Mouse (Mus musculus): Measurements from ENCODE around the gene Rnf185.

Gene Rnf185

DNA sequence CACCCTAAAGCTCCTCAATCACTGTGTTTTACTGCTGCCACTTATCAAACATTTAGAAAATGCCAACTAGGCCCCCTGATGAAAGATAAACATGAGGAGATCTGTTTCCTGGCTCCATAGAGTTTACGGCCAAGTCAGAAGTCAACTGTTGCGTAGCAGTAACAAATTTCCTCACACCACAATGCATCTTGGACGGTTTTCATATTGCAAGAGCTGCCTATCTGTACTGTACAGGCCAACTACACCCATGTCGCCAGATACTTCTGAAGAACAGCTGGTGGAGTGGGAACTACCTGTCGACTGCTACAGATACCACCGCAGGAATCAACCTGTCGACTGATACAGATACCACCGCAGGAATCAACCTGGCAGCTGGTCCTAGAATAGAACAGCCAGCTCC lies 7.3 kb downstream of the Rnf185 start:
- DNase-seq (ENCODE audit: low spot score in 2 of 2): no peak

DNA sequence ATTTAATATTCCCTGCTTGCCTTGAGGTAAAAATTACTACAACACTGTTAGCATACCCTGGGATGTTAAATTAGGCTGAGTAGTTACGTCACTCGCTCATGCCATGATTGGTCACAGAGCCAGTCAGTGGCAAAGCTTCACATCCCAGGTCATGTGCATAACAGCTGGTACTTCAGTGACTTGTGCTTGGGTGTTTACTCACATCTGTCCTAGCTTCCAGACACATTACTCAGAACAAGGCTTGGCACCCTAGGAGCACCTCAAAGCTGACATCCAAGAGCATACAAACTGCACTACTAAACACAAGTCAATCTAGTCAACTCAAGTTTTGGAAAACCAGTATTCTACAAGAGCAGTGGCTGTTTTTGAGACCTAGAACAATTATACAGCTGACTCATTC lies 9.1 kb downstream of the Rnf185 start:
- no peak for DNase-seq (ENCODE audit: low spot score in 2 of 2)

DNA sequence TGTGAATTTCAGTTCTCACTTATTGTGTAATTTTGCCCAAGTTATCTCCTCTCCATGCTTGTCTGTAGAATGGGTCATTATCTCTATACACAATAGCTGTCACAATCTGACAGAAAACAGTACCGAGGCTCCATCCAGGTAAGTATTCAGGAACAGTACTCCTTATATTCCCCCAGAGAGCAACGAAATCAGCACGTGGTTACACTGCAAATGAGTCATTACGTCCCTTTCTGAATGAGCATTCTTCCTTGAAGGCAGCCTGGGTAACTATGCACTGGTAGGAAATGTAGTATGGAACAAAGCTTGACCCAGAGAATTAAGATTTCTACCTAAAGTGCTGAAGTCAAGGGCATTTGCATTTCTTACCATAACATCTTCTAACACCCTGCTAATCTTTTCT lies 9.5 kb downstream of the Rnf185 start:
- no peak for DNase-seq (ENCODE audit: low spot score in 2 of 2)

DNA sequence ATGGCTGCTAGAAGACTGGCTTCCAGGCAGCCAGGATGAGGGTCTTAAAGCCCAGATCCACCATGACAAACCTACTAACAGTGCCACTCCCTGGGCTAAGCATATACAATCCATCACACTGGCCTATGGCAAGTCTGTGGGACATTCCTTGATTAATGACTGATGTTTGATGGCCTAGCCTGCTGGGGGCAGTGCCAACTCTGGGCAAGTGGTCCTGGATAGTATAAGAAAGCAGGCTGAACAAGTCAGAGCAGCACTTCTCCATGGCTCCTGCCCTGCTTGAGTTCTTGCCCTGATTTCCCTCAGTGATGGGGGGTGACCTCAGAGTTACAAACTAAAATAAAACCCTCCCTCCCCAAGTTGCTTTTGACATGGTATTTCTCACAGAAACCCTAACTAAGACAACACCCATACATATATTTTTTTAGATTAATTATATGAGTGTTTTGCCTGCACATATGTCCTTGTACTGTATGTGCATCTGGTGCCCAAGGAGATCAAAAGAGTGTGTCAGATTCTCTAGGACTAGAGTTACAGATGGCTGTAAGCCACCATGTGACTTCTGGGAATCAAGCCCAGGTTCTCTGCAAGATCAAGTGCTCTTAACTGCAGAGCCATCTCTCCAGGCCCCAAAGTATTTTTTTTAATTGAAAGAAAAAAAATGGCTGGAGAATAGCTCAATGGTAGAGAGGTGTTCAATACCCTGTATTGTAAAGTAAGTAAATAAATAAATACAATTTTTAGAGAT lies 10.3 kb downstream of the Rnf185 start:
- DNase-seq (ENCODE audit: low spot score in 2 of 2): no peak

DNA sequence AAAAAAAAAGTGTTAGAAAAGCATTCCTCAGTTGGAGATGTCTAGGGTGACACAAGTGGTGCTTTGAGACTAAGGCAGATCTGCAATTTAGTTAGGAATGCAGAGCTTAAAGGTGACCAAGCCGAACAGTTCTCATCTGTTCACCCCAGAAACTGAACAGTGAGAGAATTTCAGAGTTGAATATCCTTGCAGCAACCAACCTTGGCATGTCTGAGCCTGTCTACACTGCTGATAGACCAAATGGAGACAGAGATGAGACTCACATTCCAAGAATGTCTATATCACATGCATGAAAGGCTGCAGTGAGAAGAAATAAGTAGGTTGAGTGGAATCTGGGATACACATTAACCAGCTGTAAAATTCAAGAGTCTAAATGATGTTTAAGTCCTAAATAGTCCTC lies 14.5 kb downstream of the Rnf185 start:
- DNase-seq (ENCODE audit: low spot score in 2 of 2): no peak

GRCm38 (mm10) chr11:3433809-3434208 lies 18.4 kb downstream of the Rnf185 start:
- DNase-seq (ENCODE audit: low spot score in 2 of 2): no peak

DNA sequence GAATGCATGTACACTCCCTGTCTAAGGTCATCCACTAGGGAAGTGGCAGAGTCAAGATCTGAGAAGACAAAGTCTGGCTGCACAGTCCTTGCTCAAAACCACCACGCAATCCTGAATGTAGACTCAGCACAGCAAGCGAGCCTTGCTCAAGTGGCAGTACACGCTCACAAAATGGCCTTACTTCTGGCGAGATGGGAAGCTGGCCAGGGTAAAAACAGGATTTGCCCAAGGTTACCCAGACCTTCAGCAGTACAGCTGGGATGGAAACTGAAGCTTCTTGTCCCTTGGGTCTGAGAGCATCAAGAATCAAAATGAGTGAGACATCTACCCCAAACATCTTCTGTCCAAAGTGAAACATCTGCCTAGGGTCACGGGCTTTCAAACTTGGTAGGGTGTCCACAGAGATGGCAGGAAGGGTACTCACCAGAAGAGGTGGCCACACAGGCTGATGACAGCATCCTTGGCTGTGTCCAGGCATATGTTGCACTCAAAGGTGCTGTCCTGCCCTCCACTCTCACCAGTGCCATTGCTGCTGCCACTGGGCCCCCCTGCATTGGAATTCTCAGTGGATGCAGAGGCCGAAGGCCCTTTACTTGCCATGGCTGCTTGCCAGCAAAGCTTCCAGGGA lies 20.1 kb downstream of the Rnf185 start:
- DNase-seq (ENCODE audit: low spot score in 2 of 2): no peak

DNA sequence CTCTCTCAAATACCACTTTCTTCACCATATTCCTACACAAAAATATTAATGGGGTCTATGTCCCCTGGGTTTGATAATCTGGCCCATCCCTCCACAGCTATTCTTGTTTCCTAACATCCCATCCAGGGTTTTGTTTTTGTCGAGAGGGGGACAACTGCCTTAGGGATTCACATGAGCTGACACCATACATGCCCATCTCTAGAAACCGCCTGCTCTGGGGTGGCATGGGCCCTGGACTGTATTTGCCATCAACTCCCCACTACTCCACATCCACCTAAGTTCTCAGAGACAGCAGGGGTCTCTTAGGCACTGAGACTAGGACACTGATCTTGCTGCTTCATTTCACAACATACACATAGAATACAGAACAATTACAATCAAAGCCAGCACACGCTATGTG lies 20.6 kb downstream of the Rnf185 start:
- no peak for DNase-seq (ENCODE audit: low spot score in 2 of 2)

GRCm38 (mm10) chr11:3428632-3429031 lies 23.5 kb downstream of the Rnf185 start:
- no peak for DNase-seq (ENCODE audit: low spot score in 2 of 2)

- DNase-seq (ENCODE audit: low spot score in 2 of 2): no peak
These were observed 24.4 kb downstream of the Rnf185 start for GRCm38 (mm10) chr11:3427697-3428230.

DNA sequence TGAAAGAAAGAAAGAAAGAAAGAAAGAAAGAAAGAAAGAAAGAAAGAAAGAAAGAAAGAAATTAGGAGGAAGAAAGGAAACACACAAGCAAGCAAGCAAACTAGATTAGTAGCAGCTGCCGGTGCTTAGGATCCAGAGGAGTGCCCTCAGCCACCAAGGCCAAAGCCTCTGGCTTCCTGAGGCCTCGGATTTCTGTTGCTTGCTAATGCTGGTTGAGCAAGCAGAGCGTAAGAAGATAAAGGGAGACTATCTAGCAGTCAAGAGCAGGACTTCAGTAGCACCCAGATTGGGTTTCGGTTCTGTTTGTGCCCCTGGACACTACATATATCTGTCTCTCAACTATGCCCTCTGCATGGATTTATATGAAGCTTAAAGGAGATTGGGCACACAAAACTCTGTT lies 29.9 kb downstream of the Rnf185 start:
- DNase-seq (ENCODE audit: low spot score in 2 of 2): no peak

DNA sequence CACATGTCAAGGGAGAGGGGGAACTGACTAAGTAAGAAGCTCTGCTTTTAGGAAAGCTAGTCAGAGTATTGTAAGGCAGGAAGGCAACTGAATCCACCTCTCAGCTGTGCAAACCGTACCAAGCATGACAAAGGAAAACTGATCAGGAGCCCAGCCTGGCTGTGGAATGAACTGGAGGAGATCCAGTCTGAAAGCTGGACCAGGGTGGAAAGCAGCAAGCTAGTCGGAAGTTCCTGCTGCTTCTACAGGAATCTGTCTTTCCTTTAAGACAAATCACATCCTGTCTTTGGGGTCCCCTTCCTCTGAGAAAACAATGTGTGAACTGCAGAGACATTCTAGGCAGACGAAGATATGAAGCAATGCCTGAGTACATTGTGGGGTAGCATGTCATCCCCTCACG lies 33.4 kb downstream of the Rnf185 start:
- no peak for DNase-seq (ENCODE audit: low spot score in 2 of 2)

DNA sequence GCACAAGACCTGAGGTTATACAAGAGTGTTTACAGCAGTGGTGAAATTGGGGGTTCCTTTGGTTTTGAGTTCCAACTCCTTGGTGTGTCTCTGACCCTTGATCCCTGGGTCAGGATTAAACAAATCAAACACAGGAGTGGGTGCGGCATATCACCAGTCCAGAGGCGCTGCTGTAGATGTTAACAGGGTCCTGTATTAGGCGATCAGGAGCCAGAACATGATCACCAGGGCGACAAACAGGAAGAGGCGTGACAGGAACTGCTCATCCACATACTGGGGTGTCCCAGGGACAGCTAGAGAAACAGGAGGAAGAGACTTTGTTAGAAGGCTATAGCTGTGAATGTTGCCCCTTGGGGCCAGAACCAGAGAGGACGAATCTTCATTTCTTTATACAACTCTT lies 34.4 kb downstream of the Rnf185 start:
- DNase-seq (ENCODE audit: low spot score in 2 of 2): no peak

GRCm38 (mm10) chr11:3416399-3416798 lies 35.8 kb downstream of the Rnf185 start:
- DNase-seq (ENCODE audit: low spot score in 2 of 2): no peak

- DNase-seq (ENCODE audit: low spot score in 2 of 2): no peak
These were observed 40.1 kb downstream of the Rnf185 start for GRCm38 (mm10) chr11:3412111-3412510.

GRCm38 (mm10) chr11:3408997-3409732 lies 43.0 kb downstream of the Rnf185 start, which contains the start of gene Limk2:
TSS of gene Limk2 (minus strand) at chr11:3409189.
- DNase-seq (ENCODE audit: low spot score in 2 of 2): peak; percentile 88 to 97

GRCm38 (mm10) chr11:3408131-3408996 lies 43.8 kb downstream of the Rnf185 start:
- peak; percentile 21 to 24 for DNase-seq (ENCODE audit: low spot score in 2 of 2)

DNA sequence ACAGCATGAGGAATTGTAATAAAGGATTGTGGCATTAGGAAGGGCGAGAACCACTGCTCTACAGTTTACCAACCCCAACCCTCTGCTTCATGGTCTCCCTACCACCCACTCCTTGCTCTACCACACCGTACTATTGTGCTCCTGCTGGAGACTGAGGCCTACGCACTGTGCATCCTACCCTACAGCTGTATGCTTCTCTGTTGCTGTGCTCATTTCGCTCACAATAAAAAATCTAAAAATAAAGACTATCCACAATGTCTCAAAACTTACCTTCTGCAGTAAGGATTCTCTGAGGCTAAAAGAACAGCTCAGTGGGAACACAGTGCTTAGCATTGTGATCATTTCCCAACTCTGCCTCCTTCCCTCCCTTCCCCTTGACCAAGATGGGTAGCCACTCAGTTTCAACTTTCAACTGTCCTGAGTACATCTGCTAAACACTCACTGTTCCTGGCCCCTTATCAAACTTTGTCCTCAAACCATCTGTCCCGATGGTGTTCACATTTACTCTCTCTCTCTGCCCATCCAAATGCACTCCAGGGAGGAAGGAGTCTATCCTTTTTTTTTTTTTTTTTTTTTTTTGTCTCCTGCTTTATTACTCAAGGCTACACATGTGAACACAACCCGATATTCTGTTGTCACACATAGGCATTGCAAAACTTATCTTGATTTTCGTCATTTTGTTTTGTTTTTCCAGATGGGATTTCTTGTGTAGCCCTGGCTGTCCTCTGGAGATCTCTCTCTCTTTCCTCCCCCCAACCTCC lies 47.7 kb downstream of the Rnf185 start:
- DNase-seq (ENCODE audit: low spot score in 2 of 2): no peak

- peak in 1 of 2 experiments; percentile 24 for DNase-seq (ENCODE audit: low spot score in 2 of 2)
These were observed 49.1 kb downstream of the Rnf185 start for GRCm38 (mm10) chr11:3403024-3403423.

- no peak for DNase-seq (ENCODE audit: low spot score in 2 of 2)
These were observed 53.8 kb downstream of the Rnf185 start for GRCm38 (mm10) chr11:3398318-3398717.

DNA sequence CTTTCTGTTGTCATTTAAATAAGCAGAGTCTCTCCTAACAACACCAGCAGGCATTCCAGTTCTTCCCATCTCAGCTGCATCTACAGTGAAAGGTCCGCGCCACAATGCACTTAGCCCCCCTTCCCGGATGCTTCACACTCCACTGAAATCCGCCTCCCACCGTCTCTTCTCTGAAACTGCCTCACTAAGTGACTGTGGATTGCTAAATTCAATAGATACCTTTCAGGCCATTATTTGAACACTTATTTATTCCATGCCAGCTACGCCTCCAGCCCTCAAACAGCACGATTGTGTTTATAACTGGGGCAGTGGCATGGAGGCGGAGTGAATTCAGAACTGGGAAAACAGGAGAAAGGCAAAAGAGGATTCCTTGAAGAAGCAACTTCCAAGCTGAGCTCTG lies 55.6 kb downstream of the Rnf185 start:
- DNase-seq (ENCODE audit: low spot score in 2 of 2): no peak
